Mouse (Mus musculus) midbrain, embryonic 12.5 days (tissue): ENCODE data around the gene Foxo4. TPM values are rescaled to one million over a fixed set of nuclear protein-coding genes. Genes with fewer than 3 reads are reported as not detected.

Experiments
- ATAC-seq: fragments of 200-750 bp; cut with Nextera tagmentation; 2 replicates; pipeline ENCODE4 v1.8.0; 2017; ENCODE audit warnings: low read depth, moderate TSS enrichment, moderate library complexity; ENCODE audit not compliant: low FRiP score
- H3K27ac ChIP-seq: fragments of 300-500 bp; sonication (generic); replicated peaks from 2 replicates; pipeline ENCODE4 v1.5.1; 2016; ENCODE audit warnings: mild to moderate bottlenecking
- H3K27me3 ChIP-seq: fragments of 300-500 bp; sonication (generic); 2 replicates; pipeline ENCODE4 v1.6.1; 2016; ENCODE audit warnings: mild to moderate bottlenecking
- H3K36me3 ChIP-seq: fragments of 300-500 bp; sonication (generic); 2 replicates; pipeline ENCODE4 v1.6.1; 2016
- H3K4me1 ChIP-seq: fragments of 300-500 bp; sonication (generic); 2 replicates; pipeline ENCODE4 v1.6.1; 2016
- H3K4me2 ChIP-seq: fragments of 300-500 bp; sonication (generic); replicated peaks from 2 replicates; pipeline ENCODE4 v1.6.1; 2016; ENCODE audit warnings: mild to moderate bottlenecking, moderate library complexity
- H3K4me3 ChIP-seq: fragments of 300-500 bp; sonication (generic); 2 replicates; pipeline ENCODE4 v1.5.1; 2016; ENCODE audit warnings: mild to moderate bottlenecking
- H3K9ac ChIP-seq: fragments of 300-500 bp; sonication (generic); replicated peaks from 2 replicates; pipeline ENCODE4 v1.6.1; 2016; ENCODE audit warnings: mild to moderate bottlenecking, moderate library complexity
- H3K9me3 ChIP-seq: fragments of 300-500 bp; sonication (generic); 2 replicates; pipeline ENCODE4 v1.6.1; 2016; ENCODE audit warnings: mild to moderate bottlenecking
- WGBS: fragments of 180-500 bp; shearing (Covaris S2); methylation state at CpG from one replicate; pipeline ENCODE4 v1.1.7; 2016; 5-methylcytosine and 5-hydroxymethylcytosine counted together
- polyA plus RNA-seq: library from polyadenylated mRNA; unstranded; fragments of >200 nt; fragmentation: Nextera tagmentation; extraction: Ambion mirVana; gene quantifications from 2 replicates; pipeline ENCODE4 v1.2.1, GENCODE M21; 2016

Gene Foxo4
- 0.86 and 1.0 TPM in 2 replicates for polyA plus RNA-seq

DNA sequence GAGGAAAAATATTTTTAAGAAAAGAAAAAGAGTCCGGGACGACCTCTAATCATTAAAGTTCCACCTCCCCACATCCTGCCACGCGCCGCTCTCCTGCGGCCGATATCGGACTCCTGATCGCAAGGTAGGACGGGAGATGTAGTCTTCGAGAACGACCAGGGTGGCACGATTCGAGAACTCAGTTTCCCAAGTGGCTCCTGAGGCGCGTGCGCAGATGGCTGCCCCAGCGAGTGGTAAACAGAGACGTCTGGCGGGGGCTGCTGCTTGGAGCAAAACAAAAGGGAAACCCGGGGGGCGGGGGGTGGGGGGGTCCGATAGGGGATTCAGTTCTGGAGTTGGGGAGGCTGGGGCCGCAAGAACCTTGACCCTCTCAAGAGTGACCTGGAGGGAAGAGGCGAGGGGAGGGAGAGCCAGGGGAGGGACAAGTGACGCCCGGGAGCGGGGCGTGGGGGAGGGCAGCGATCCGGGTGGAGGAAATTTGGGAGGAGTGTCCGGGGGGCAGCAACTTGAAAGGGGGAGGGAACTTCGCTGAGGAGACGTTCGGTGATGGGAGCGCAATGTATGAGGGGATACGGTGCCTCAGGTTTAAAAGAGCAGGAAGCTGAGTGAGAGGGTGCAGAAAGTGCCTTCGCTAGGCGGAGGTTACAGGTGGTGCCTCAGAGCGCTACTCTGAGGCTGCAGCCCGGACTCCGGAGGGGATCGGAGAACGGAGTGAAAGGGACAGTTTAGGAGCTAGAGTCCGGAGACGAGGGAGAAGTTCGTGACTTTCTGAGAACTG lies at the start of gene Foxo4:
Gene Foxo4, plus strand, starts transcription at position 577 of the 778 bp plus-strand sequence.
- peak within 1 kb of the TSS; percentile 71 for H3K4me2 ChIP-seq
- H3K27me3 ChIP-seq = peaks cover 4% of the 10 kb centered on the region; the same call in 1 of the 2 replicates
- H3K4me3 ChIP-seq = peak within 1 kb of the TSS; percentile 53
- H3K36me3 ChIP-seq = no peaks in the 10 kb centered on the region
- H3K9me3 ChIP-seq = no peaks in the 10 kb centered on the region
- peak; percentile 93 for ATAC-seq
- peak within 1 kb of the TSS; percentile 52 for H3K9ac ChIP-seq
- WGBS = 29% methylated on average over 44 of the region's 47 CpGs
- no peaks in the 10 kb centered on the region for H3K4me1 ChIP-seq
- H3K27ac ChIP-seq = no peak within 1 kb of the TSS

DNA sequence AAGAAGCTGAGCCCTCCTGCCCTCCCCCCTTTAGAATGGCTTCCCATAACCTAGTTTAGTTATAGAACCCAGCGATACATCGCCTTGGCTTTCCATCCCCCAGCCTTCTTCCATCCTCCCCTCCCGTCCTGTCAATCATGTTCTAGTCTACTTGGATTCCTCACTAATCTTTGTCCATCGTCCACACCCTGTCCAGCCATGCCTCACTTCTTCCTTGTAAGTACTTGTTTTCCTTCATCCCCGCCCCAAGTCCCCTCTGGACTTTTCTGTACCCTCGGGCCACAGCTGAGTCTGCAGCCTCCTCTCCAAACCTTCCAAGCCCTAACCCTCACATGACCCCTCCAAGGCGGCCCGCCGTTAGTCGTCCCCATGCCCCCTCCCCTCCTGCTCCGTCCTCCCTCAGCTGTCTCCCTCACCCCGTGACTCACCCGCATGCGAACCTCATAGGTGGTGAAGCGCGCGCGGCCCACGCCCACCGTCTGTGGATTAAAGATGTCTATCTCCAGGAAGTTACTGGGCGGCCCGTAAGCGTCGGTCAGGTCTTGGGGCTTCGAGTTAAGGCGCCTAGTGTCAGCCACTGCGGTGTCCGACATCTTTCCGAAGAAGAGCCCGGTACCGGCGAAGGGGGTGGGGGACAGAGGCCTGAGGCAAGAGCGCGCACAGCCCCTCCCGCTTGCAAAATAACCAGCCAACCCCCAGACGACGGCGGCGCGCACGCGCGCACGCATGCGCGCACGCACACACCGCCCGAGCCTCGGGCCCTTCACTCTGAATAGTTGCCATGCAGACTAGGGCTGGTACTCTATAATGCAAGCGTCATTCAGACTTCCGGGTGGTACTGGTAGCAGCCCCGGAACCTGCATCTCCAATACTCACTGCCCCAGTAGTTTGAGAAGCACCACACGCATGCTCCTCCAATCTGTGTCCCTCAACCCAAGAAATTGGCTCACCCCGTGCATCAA lies 32.2 kb upstream of the Foxo4 start, which contains the start of gene Snx12:
Gene Snx12, minus strand, starts transcription at position 730 of the 962 bp plus-strand sequence.
- Histone ChIP-seq H3K4me3 (peak within 1 kb of the TSS; percentile 55), H3K9me3 (no peaks in the 10 kb centered on the region), H3K4me1 (0 out of 2 replicates have a peak, but pooled peaks cover 6% of the 10 kb centered on the region), H3K4me2 (peak within 1 kb of the TSS; percentile 56), H3K9ac (peak within 1 kb of the TSS; percentile 57), H3K27me3 (peaks cover 12% of the 10 kb centered on the region; the same call in 1 of the 2 replicates), H3K27ac (peak within 1 kb of the TSS; percentile 76), H3K36me3 (no peaks in the 10 kb centered on the region)
- ATAC-seq = peak; percentile 97
- WGBS = 20% methylated on average over 55 of the region's 55 CpGs

DNA sequence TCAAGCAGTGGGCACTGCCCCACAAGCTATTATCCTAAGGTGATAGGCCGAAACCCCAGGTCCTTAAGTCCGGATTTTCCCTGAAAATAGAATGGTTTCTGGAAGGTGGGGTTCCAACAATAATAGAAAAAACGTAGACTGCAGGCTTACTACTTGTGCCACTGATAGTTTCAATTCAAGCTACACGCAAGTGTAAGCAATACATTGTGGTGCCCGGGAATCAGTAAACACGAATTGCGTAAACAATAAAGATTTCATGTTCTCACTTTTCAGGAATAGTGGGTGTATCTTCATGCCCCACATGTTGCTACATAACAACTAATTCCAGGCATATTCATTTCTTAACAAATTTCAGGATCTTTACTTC lies 31.5 kb upstream of the Foxo4 start:
- Histone ChIP-seq H3K9ac (no peak overlapping the region), H3K27me3 (peaks cover 12% of the 10 kb centered on the region; the same call in 1 of the 2 replicates), H3K9me3 (no peaks in the 10 kb centered on the region), H3K27ac (peak overlapping the region; percentile 76), H3K36me3 (no peaks in the 10 kb centered on the region), H3K4me2 (peak overlapping the region; percentile 56), H3K4me1 (0 out of 2 replicates have a peak, but pooled peaks cover 6% of the 10 kb centered on the region), H3K4me3 (peak overlapping the region; percentile 55)
- no peak for ATAC-seq
- WGBS = 31% methylated on average over 7 of the region's 7 CpGs

DNA sequence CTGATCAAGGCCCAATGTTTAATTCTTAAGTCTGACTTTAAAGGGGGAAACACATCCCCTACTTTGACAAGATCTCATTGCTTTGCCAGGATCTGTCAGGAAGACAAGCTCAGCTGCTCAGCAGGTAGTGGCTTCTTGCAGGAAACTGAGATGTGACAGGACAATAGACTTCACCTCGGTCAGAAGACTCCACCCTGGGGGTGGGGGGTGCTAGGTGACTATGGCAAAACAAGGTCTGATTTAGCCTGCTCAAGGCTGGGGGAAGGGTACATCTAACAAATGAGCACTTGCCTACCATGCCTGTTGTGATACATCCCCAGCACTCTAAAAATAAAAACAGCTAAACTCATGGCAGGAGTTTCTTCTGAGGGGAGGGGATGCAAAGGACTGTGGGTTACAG lies 9.3 kb upstream of the Foxo4 start:
- Histone ChIP-seq H3K36me3 (no peaks in the 10 kb centered on the region), H3K4me3 (no peak overlapping the region), H3K27me3 (peaks cover 5% of the 10 kb centered on the region; the same call in 1 of the 2 replicates), H3K4me1 (no peaks in the 10 kb centered on the region), H3K9ac (no peak overlapping the region), H3K4me2 (no peak overlapping the region), H3K27ac (no peak overlapping the region), H3K9me3 (no peaks in the 10 kb centered on the region)
- WGBS = 29% methylated on average over 1 of the region's 1 CpGs
- no peak for ATAC-seq

DNA sequence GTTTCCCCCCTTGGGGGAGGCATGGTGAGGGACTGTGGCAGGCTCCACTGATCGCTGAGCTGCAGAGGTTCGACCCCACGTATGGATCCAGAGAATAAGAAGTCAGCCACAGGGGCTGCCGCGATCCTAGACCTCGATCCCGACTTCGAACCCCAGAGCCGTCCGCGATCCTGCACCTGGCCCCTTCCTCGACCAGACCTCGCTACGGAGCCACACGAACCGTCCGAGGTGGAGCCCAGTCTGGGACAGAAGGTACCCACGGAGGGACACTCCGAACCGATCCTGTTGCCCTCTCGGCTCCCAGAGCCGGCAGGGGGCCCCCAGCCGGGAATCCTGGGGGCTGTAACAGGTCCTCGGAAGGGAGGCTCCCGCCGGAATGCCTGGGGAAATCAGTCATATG lies 412 bp downstream of the Foxo4 start:
- Histone ChIP-seq H3K27me3 (peaks cover 4% of the 10 kb centered on the region; the same call in 1 of the 2 replicates), H3K36me3 (no peaks in the 10 kb centered on the region), H3K4me3 (peak overlapping the region; percentile 53), H3K4me1 (no peaks in the 10 kb centered on the region), H3K9ac (peak overlapping the region; percentile 52), H3K9me3 (no peaks in the 10 kb centered on the region), H3K27ac (no peak overlapping the region), H3K4me2 (peak overlapping the region; percentile 71)
- 28% methylated on average over 26 of the region's 26 CpGs for WGBS
- no peak; the same call in 1 of the 2 replicates for ATAC-seq

DNA sequence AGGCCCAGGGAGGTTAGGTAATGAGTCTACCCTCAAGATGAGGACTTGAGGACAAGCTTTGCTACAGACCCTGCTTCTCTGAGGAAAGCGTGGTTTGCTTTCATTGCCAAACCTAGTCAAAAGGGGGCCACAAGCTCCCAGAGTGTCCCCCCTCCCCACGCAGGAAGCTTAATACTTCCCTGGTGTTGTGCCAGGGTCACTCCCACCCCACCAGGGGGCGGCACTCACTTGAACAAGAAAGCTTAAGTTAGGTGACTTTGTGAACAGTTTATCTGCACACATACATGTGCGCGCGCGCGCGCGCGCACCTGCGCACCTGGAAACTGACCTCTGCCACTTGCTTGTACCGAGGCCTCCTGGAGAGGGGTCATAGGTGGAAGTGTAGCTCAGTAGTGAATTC lies 2.3 kb downstream of the Foxo4 start:
- Histone ChIP-seq H3K36me3 (no peaks in the 10 kb centered on the region), H3K9ac (no peak overlapping the region), H3K9me3 (no peaks in the 10 kb centered on the region), H3K4me2 (no peak overlapping the region), H3K4me3 (no peak overlapping the region), H3K4me1 (peaks cover 10% of the 10 kb centered on the region), H3K27me3 (peaks cover 4% of the 10 kb centered on the region; the same call in 1 of the 2 replicates), H3K27ac (no peak overlapping the region)
- 85% methylated on average over 13 of the region's 13 CpGs for WGBS
- no peak for ATAC-seq

DNA sequence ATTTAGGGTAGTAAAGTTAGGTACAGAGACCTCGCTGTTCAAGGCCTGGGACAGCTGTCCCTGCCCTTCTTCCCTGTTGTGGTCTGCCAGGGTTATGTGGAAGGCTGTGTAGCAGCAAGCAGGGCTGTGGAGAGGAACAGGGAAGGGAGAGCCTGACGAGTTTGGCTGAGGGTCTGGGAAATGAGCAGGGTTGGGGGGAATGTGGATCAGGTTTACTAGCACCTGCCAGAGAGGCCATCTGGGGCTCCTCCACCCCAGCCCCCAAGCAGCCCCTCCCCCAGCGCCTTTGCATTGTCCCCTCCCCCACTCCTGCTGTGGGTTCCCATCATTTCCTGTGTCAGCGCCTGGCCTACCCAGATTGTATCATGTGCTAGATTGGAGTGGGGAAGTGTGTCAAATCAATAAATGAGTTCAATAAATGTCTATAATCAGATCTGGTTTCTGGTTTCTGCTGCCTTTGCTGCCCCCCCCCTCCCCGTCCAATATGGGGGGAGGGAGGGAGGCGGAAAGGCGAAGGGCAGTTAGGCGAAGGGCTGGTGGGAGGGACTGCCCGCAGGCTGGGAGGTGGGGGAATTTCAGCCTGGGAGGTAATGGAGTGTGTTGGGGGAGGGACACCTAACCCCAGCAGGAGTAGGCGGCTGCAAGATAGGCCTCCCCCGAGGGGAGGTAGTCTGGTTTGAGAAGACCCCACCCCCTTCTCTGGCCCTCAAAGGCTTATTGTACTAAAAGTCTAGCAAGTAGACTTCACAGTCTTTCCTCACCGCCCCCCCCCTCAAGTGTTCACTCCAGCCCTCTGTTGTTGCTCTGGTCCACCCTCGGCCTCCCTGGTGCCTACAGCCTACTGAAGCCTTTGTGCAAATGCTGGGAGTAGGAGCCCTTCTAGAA lies 6.4 kb downstream of the Foxo4 start:
- Histone ChIP-seq H3K27me3 (peaks cover 4% of the 10 kb centered on the region; the same call in 1 of the 2 replicates), H3K9me3 (no peaks in the 10 kb centered on the region), H3K4me3 (no peak overlapping the region), H3K36me3 (no peaks in the 10 kb centered on the region), H3K27ac (peak overlapping the region; percentile 70), H3K4me2 (0 out of 2 replicates have a peak overlapping the region, but pooled peaks have one; percentile 7), H3K4me1 (peaks cover 10% of the 10 kb centered on the region), H3K9ac (no peak overlapping the region)
- WGBS = 24% methylated on average over 11 of the region's 13 CpGs
- peak; percentile 74 for ATAC-seq

DNA sequence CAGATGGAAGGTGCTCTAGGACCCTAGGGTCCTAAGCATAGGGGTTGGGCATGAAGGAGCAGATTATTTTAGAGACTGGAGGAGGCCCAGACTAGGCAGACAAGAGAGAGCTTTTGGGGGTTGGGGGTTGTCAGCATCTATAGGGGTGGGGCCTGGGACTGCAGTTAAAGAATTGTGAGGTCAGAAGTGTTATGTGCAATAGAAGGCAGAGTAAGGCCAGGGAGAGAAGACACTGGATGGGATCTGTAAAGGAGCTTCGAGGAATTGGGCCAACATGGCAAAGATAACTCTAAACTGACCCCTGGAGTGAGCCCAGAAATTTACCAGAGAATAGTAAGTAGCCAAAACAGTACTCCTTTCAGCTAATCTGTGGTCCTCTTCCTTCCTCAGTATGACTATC lies 9.6 kb downstream of the Foxo4 start, which contains the start of gene Gm614:
Gene Gm614, minus strand, starts transcription at position 101 of the 400 bp plus-strand sequence.
- WGBS = 92% methylated on average over 1 of the region's 1 CpGs
- H3K4me3 ChIP-seq = no peak within 1 kb of the TSS
- ATAC-seq = no peak
- H3K36me3 ChIP-seq = no peaks in the 10 kb centered on the region
- no peak within 1 kb of the TSS for H3K9ac ChIP-seq
- H3K4me2 ChIP-seq = no peak within 1 kb of the TSS
- peaks cover 10% of the 10 kb centered on the region for H3K4me1 ChIP-seq
- H3K27ac ChIP-seq = no peak within 1 kb of the TSS
- no peaks in the 10 kb centered on the region for H3K9me3 ChIP-seq
- H3K27me3 ChIP-seq = peaks cover under 1% of the 10 kb centered on the region

DNA sequence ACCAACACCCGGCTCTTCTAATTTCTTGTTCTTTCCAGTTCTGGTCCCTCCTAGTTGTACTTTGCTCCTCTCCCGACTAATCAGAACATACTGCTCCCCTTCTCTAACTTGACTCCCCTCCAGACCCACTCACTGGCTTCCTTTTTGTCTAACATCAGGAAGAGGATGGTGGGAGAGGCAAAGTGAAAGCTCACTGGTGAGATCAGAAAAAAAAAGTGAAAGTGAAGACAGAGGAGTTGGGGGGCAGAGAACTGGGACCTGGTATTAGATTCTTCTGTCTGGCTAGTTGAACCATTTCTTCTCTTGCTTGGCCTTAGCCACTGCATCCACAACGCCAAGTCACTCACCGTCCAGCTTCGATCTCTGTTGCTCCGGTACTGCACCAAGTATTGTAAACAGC lies 12.3 kb downstream of the Foxo4 start:
- WGBS = 95% methylated on average over 6 of the region's 6 CpGs
- Histone ChIP-seq H3K4me2 (no peak overlapping the region), H3K36me3 (no peaks in the 10 kb centered on the region), H3K27me3 (no peaks in the 10 kb centered on the region; the same call in 1 of the 2 replicates), H3K27ac (no peak overlapping the region), H3K4me3 (no peak overlapping the region), H3K9me3 (no peaks in the 10 kb centered on the region), H3K4me1 (no peaks in the 10 kb centered on the region), H3K9ac (no peak overlapping the region)
- ATAC-seq = no peak

DNA sequence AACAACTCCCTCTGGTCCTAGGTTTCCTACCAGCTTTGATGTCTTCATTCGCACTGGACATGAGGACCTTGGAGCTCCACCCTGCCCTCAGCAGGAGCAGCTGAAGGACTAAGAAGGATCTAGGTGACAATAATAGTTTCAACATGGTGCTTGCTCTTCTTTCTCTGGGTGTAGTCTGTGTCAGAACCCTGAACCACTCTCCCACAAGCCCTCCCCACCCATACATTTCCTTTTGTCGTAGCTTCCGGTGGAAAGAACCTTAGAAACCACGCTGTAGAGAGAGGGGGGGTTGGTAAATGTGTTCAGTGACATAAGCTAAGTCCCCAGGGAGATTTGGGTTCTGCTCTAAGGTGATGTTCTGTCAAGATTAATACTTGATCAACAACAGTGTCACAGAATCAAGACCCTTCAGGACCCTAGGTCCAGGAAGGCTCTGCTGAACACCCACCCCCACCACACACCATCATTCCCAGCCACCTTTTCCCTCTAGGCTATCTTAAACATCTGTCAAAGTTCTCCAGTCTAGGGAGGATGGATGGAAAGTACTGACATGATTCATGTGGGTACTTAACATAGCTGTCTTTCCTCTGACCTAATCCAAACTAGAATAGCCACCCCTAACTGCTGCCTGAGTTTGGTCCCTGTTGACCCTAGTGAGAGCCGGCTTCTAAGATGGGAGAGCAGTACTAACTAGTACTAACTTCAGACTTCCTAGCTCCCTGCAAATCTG lies 13.9 kb downstream of the Foxo4 start, which contains the start of gene Il2rg:
Gene Il2rg, minus strand, starts transcription at position 231 of the 730 bp plus-strand sequence.
- WGBS = 82% methylated on average over 5 of the region's 5 CpGs
- ATAC-seq = no peak
- Histone ChIP-seq H3K4me3 (no peak within 1 kb of the TSS), H3K36me3 (no peaks in the 10 kb centered on the region), H3K27ac (no peak within 1 kb of the TSS), H3K9ac (no peak within 1 kb of the TSS), H3K4me2 (no peak within 1 kb of the TSS), H3K9me3 (no peaks in the 10 kb centered on the region), H3K4me1 (no peaks in the 10 kb centered on the region), H3K27me3 (no peaks in the 10 kb centered on the region; the same call in 1 of the 2 replicates)
